Mouse (Mus musculus): ENCODE results near the gene Gsg1l2. TPM values are rescaled to one million over a fixed set of nuclear protein-coding genes. Genes with fewer than 3 reads are reported as not detected.

The Gsg1l2 gene
- polyA plus RNA-seq, 1 experiment: not detected

GRCm38 (mm10) chr11:67819604-67820003, 45.2 kb downstream of the Gsg1l2 start:
- no peak for DNase-seq (ENCODE audit: low read depth)

- no peak for DNase-seq (ENCODE audit: low read depth)
Measured at GRCm38 (mm10) chr11:67820221-67820620, 45.8 kb downstream of the Gsg1l2 start.

- no peak for DNase-seq (ENCODE audit: low read depth)
Measured at GRCm38 (mm10) chr11:67821560-67821959, 47.2 kb downstream of the Gsg1l2 start.

- no peak for DNase-seq (ENCODE audit: low read depth)
Measured at GRCm38 (mm10) chr11:67828360-67829059, 54.1 kb downstream of the Gsg1l2 start.

GRCm38 (mm10) chr11:67829530-67829929, 55.1 kb downstream of the Gsg1l2 start:
- no peak for DNase-seq (ENCODE audit: low read depth)

GRCm38 (mm10) chr11:67831820-67832219, 57.4 kb downstream of the Gsg1l2 start:
- no peak for DNase-seq (ENCODE audit: low read depth)

- no peak for DNase-seq (ENCODE audit: low read depth)
Measured at GRCm38 (mm10) chr11:67835408-67836078, 61.1 kb downstream of the Gsg1l2 start.

Other genes starting within 250 kb of the Gsg1l2 start
- gene Rcvrn, start 79.3 kb upstream of the Gsg1l2 start, polyA plus RNA-seq (2012; rRNA removed): not detected in 2 replicates
- 0.06 and 0.07 TPM in 2 replicates for gene Glp2r, start 3.5 kb upstream of the Gsg1l2 start, polyA plus RNA-seq (2012; rRNA removed)
- 0.12 TPM in 1 of 2 replicates, not detected in the other for gene Dhrs7c, start 23.6 kb downstream of the Gsg1l2 start, polyA plus RNA-seq (2012; rRNA removed)
- 4.7 and 5.4 TPM in 2 replicates for gene Usp43, start 147.5 kb downstream of the Gsg1l2 start, polyA plus RNA-seq (2012; rRNA removed)
- 5.1 and 8.0 TPM in 2 replicates for gene Cfap52, start 191.0 kb downstream of the Gsg1l2 start, polyA plus RNA-seq (2012; rRNA removed)
- 8.9 and 9.9 TPM in 2 replicates for gene Stx8, start 191.6 kb downstream of the Gsg1l2 start, polyA plus RNA-seq (2012; rRNA removed)